Mouse (Mus musculus): Measurements from ENCODE around the gene Ggps1. TPM values are rescaled to one million over a fixed set of nuclear protein-coding genes. Genes with fewer than 3 reads are reported as not detected.

Gene Ggps1
- polyA plus RNA-seq, 1 experiment from 2014 or later: 16.8 TPM

- no peak for ATAC-seq
- H3K9me3 ChIP-seq (replicated peaks): no peaks in the 10 kb centered on the region
- H3K4me1 ChIP-seq: peaks cover 17% of the 10 kb centered on the region
- no peak overlapping the region for H3K27ac ChIP-seq
- WGBS (ENCODE audit: insufficient replicate concordance): 81% methylated on average over 4 of the region's 4 CpGs
- H3K27me3 ChIP-seq (replicated peaks): no peaks in the 10 kb centered on the region
- H3K4me2 ChIP-seq: no peak overlapping the region
- H3K36me3 ChIP-seq: peaks cover 86% of the 10 kb centered on the region
- no peak overlapping the region for H3K4me3 ChIP-seq
- H3K9ac ChIP-seq: no peak overlapping the region
These were observed 51.8 kb downstream of the Ggps1 start for GRCm38 (mm10) chr13:14011454-14011995.

- Histone ChIP-seq H3K4me1 (peaks cover 9% of the 10 kb centered on the region), H3K27ac (no peak overlapping the region), H3K9me3 (replicated peaks) (no peaks in the 10 kb centered on the region), H3K9ac (no peak overlapping the region), H3K4me2 (no peak overlapping the region), H3K36me3 (peaks cover 92% of the 10 kb centered on the region), H3K27me3 (replicated peaks) (no peaks in the 10 kb centered on the region), H3K4me3 (no peak overlapping the region)
- WGBS (ENCODE audit: insufficient replicate concordance): 57% methylated on average over 2 of the region's 2 CpGs
- no peak for ATAC-seq
These were observed 57.2 kb downstream of the Ggps1 start for GRCm38 (mm10) chr13:14006056-14006455.

- Histone ChIP-seq H3K4me2 (no peak overlapping the region), H3K9me3 (replicated peaks) (no peaks in the 10 kb centered on the region), H3K36me3 (peaks cover 95% of the 10 kb centered on the region), H3K9ac (no peak overlapping the region), H3K4me1 (peaks cover 8% of the 10 kb centered on the region), H3K27ac (no peak overlapping the region), H3K4me3 (no peak overlapping the region), H3K27me3 (replicated peaks) (no peaks in the 10 kb centered on the region)
- ATAC-seq: no peak
- 87% methylated on average over 5 of the region's 5 CpGs for WGBS (ENCODE audit: insufficient replicate concordance)
These were observed 58.3 kb downstream of the Ggps1 start for GRCm38 (mm10) chr13:14004999-14005398.

GRCm38 (mm10) chr13:14004086-14004485 is 59.2 kb downstream of the Ggps1 start:
- Histone ChIP-seq H3K27me3 (replicated peaks) (no peaks in the 10 kb centered on the region), H3K4me2 (no peak overlapping the region), H3K27ac (peak overlapping the region; percentile 23; the same call in 1 of the 2 replicates), H3K36me3 (peaks cover 96% of the 10 kb centered on the region), H3K4me3 (no peak overlapping the region), H3K4me1 (peaks cover 8% of the 10 kb centered on the region), H3K9me3 (replicated peaks) (no peaks in the 10 kb centered on the region), H3K9ac (no peak overlapping the region)
- whole genome bisulfite sequencing (ENCODE audit: insufficient replicate concordance): 74% methylated on average over 4 of the region's 4 CpGs
- ATAC-seq: no peak

- no peaks in the 10 kb centered on the region for H3K9me3 ChIP-seq (replicated peaks)
- no peak overlapping the region for H3K9ac ChIP-seq
- no peak for ATAC-seq
- H3K36me3 ChIP-seq: peaks cover 99% of the 10 kb centered on the region
- no peak overlapping the region for H3K4me2 ChIP-seq
- no peaks in the 10 kb centered on the region for H3K27me3 ChIP-seq (replicated peaks)
- H3K4me3 ChIP-seq: no peak overlapping the region
- peaks cover 8% of the 10 kb centered on the region for H3K4me1 ChIP-seq
- H3K27ac ChIP-seq: no peak overlapping the region
- 89% methylated on average over 2 of the region's 2 CpGs for WGBS (ENCODE audit: insufficient replicate concordance)
These were observed 60.6 kb downstream of the Ggps1 start for GRCm38 (mm10) chr13:14002706-14003105.

Other genes with a start within 250 kb of the Ggps1 start
- gene B3galnt2, start 109.0 kb downstream of the Ggps1 start, polyA plus RNA-seq (2016; fragmentation: Nextera tagmentation; extraction: Ambion mirVana): 44.6 and 44.9 TPM in 2 replicates
- gene Tbce, start 23.9 kb downstream of the Ggps1 start, polyA plus RNA-seq (2016; fragmentation: Nextera tagmentation; extraction: Ambion mirVana): 35.4 and 38.7 TPM in 2 replicates
- gene Arid4b, start 256 bp downstream of the Ggps1 start, polyA plus RNA-seq (2016; fragmentation: Nextera tagmentation; extraction: Ambion mirVana): 23.5 and 25.1 TPM in 2 replicates